Mouse (Mus musculus) gastrocnemius, adult 2 months (tissue): ENCODE results near the gene Ecd. TPM values are rescaled to one million over a fixed set of nuclear protein-coding genes. Genes with fewer than 3 reads are reported as not detected.

Experiments used
- DNase-seq: peaks from one replicate; pipeline ENCODE4 v3.0.0; 2022
- H3K27ac ChIP-seq: fragments of 200-600 bp; 2 replicates; pipeline ENCODE4 v1.8.1; 2022; ENCODE audit warnings: mild to moderate bottlenecking
- H3K4me3 ChIP-seq: fragments of 200-600 bp; 2 replicates; pipeline ENCODE4 v1.8.1; 2022; ENCODE audit warnings: mild to moderate bottlenecking, moderate library complexity
- CTCF ChIP-seq: fragments of 200-600 bp; IDR thresholded peaks from 2 replicates; pipeline ENCODE4 v1.8.1; 2022; ENCODE audit warnings: antibody characterized with exemption, mild to moderate bottlenecking, moderate library complexity
- intact Hi-C: fragments of 180-260 bp; cut with DNase I; formaldehyde crosslinking; loops from one replicate; pipeline ENCODE4 v1.15.1; 2025
- total RNA-seq, 2 experiments: library from RNA; stranded (reverse); gene quantifications; 2 replicates each; pipeline ENCODE4 v1.2.3; 2021

Ecd gene
- total RNA-seq, 2 experiments from 2014 or later, result 32.7 to 38.9 TPM

DNA sequence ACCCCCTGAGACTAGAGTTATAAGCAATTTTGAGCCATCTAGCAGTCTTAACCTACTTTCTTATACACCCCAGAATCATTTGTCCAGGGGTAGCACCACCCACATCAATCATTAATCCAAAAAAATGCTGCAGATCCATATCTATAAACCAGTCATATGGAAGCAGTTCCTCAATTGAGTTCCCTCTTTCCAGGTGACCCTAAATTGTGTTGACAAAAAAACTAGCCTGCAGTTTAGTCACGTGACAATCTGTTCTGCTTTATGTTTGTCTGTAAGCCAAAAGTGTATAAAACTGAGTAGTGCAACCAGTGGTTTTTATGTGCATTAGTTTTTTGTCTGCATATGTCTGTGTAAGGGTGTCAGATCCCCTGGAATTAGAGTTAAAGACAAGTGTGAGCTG is 23.9 kb upstream of the Ecd start:
- intact Hi-C loops, result no loop called here
- Histone ChIP-seq H3K27ac (no peak overlapping the region), H3K4me3 (no peak overlapping the region)
- no peak for TF ChIP-seq CTCF
- DNase-seq, result no peak

DNA sequence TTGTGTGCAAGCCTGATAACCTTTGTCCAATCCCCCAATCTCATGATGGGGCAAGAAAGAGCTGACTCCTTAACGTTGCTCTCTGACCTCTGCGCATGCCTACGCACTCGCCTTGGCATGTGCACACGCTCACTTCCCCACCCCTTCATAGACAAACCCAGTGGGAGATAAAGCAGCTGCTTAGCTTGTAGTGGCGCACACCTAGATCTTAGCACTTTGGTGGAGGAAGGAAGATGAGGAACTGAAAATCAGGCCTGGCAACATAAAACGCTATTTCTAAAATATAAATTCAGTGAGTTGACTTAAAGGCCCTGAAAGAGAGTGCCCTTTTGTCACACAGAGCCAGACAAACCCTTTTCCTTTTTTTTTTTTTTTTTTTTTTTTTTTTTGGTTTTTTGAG is 22.9 kb upstream of the Ecd start:
- H3K4me3 ChIP-seq, result no peak overlapping the region
- no peak for TF ChIP-seq CTCF
- no peak for DNase-seq
- intact Hi-C loops, result no loop called here
- H3K27ac ChIP-seq, result no peak overlapping the region

DNA sequence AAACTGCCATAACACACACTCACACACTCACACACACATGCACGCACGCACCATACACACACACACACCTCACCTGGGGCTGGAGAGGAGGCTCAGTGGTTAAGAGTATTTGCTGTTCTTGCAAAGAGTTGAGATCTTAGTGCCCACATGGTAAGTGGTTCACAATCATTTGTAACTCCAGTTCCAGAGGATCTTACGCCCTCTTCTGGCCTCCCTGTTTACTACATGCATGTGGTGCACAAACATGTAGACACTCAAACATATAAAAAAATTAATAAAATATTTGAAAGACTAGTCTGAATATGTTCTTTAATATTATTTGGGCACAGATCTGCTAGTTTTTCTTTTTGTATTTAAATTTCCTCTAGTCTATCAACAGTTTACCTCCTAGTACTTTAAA is 20.4 kb upstream of the Ecd start:
- no peak for TF ChIP-seq CTCF
- intact Hi-C loops, result no loop called here
- no peak overlapping the region for H3K4me3 ChIP-seq
- H3K27ac ChIP-seq, result no peak overlapping the region
- DNase-seq, result no peak

DNA sequence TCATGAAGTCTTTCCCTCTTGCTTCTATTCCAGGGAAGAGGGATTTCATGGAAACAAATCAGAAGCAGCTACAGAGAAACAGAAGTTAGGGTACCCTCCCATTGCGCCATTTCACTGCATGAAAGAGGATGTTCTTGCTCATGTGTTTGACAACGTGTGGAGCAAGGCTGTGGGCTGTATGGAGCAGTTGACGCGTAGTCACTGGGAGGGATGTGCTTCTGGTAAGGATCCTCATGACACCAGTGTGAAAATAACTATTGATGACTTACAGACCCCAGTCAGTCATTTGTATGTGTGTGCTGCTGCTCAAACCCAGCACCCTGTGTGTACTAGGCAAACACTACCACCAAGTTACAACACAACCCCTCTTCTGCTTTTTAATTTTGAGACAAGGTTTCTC is 15.3 kb upstream of the Ecd start:
- TF ChIP-seq CTCF, result no peak
- H3K4me3 ChIP-seq, result no peak overlapping the region
- intact Hi-C loops, result no loop called here
- H3K27ac ChIP-seq, result no peak overlapping the region
- no peak for DNase-seq

DNA sequence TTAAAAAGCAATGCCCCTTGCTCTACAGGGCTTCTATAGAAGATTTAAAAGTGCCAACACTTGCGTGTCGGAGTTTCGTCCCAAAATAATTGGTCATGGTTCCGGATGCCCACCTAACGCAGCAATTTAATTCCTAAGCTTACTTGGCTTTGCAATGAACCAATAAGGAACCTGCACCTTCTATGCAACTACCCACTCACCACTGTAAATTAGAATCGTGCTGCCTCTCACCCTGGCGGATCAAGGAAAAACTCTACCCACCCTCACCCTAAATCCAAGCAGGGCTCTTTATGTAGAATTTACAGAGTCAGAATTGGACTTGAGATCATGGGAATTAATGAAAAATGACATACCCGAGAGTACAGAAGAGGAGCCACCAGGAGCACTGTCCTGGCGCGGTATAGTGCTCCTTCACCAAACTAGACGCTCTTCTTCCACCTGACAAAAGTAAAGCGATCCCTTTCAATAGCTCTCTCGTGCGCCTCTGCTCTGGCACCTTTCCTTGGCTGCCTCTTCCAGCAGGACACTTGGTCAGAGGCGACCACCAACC is 405 bp downstream of the Ecd start:
- intact Hi-C loops, result loop anchor here (5.0 kb wide), 1 partner anchor 130 kb away; no protein-coding TSS in a partner anchor
- peak overlapping the region; percentile 91 for H3K4me3 ChIP-seq
- no peak for TF ChIP-seq CTCF

DNA sequence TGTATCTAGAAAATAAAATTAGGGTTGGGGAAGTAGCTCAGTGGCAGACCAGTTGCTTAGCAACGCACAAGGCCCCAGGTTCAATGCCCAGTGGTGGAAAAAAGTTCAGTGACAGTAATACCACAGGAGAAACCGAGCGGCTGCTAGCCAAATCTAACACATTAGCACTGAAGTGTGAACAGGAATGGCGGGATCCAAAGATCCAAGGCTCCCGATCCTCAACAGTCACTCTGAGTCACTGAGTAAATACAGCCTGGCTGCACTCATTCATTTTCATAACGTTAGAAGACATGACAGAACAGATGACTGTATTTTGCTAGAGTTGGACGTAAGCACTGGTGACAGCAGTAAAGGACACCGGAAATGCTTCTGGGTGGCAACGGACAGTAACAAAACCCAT is 2.0 kb downstream of the Ecd start:
- Histone ChIP-seq H3K4me3 (no peak overlapping the region), H3K27ac (no peak overlapping the region)
- TF ChIP-seq CTCF, result no peak
- no peak for DNase-seq
- intact Hi-C loops, result loop anchor here (5.0 kb wide), 1 partner anchor 131 kb away; no protein-coding TSS in a partner anchor

More for the DNA sequence above, 405 bp downstream of the Ecd start:
- DNase-seq, result no peak
- peak overlapping the region; percentile 90 for H3K27ac ChIP-seq

DNA sequence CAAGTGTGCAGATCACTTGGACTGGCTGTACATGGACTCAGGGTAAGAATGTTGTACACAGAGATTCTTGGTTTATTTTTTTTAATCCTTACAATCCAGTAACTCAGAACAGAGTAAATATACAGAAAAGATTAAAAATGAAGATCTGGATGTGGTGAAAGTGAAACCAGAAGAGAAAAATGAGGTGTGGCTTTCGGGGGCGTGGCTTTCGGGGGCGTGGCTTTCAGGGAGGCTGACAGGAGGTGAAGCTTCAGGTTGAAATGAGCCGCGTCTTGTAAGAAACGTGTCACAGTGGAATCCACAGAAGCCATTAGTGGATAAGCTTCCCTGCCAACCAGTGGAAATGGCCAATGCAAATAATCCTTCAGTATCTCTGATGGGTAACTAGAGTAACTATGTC is 7.1 kb downstream of the Ecd start:
- TF ChIP-seq CTCF, result no peak
- H3K4me3 ChIP-seq, result no peak overlapping the region
- no peak for DNase-seq
- no peak overlapping the region for H3K27ac ChIP-seq
- intact Hi-C loops, result no loop called here

DNA sequence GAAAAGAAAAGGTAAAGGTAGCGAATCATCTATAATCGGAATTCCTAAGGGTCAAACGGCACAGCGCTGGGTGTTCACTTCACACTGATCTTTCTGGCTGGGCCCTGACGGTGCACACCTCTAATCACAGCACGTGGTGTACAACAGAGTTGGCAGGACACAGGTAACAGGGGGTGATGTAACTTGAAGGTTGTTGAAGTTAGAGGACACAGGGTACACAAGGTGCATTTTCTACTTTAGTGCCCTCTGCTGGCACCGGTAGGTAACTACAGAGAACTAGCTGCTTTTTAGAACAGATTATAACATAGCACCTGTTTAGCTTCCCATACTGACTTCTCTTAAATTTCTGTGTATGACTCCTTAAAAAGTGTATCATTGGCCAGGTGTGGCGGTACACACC is 7.8 kb downstream of the Ecd start:
- TF ChIP-seq CTCF, result peak; percentile 57
- H3K4me3 ChIP-seq, result no peak overlapping the region
- no peak overlapping the region for H3K27ac ChIP-seq
- intact Hi-C loops, result no loop called here
- no peak for DNase-seq

DNA sequence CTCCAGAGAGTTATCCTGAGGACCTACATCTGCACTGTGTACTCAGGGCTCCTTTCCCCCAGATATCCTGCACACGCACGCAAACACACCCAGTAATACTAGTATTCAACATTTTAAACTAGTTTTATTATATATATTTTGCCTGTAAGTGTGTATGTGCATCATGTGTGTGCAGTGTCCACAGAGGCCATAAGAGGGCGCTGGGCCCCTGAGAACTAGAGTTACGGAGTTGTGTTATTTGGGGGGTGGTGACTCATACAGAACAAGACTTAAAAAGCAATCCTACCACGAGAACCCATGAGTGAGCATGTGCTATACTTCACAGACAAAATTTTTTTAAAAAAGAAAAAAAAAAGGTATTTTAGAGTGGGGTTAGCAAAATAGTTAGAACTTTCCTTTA is 8.5 kb downstream of the Ecd start:
- TF ChIP-seq CTCF, result no peak
- intact Hi-C loops, result no loop called here
- Histone ChIP-seq H3K4me3 (no peak overlapping the region), H3K27ac (no peak overlapping the region)
- no peak for DNase-seq

DNA sequence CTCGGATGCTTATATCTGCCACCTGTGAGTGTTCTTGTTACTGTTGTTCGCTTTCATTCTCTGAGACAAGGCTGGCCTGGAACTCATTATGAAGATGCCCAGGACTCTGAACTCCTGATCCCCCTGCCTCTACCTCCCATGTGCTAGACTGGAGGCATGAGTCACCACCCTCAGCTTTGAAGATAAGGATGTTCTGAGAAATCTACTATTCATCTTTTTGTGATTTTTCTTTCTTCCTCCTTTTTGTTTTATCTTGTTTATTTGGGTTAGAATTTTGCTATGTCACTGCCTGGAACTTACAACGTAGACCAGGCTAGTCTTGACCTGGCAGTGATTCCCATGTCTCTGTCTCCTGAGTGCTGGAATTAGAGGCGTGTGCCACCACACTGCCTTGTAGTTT is 16.6 kb downstream of the Ecd start:
- TF ChIP-seq CTCF, result no peak
- intact Hi-C loops, result no loop called here
- no peak overlapping the region for H3K4me3 ChIP-seq
- no peak overlapping the region for H3K27ac ChIP-seq
- no peak for DNase-seq

DNA sequence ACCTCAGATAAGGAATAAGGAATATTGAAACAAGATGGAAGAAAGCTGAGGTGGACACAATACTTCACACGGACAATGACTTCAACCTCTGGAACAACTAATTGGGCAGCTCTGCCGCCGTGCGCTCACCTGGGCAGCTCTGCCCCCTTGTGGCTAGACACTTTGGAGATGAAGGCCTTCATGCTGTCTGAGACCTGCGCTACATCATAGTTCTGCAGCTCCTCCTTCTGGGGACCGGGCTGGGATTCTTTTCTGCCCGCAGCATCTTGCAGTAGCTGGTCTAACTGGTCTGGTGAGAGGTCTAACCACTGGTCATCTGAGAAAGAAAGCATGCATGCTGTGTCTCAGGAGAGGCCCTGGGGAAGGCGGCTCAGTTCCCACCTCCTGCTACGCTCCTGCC is 19.4 kb downstream of the Ecd start:
- intact Hi-C loops, result no loop called here
- no peak for DNase-seq
- no peak overlapping the region for H3K27ac ChIP-seq

DNA sequence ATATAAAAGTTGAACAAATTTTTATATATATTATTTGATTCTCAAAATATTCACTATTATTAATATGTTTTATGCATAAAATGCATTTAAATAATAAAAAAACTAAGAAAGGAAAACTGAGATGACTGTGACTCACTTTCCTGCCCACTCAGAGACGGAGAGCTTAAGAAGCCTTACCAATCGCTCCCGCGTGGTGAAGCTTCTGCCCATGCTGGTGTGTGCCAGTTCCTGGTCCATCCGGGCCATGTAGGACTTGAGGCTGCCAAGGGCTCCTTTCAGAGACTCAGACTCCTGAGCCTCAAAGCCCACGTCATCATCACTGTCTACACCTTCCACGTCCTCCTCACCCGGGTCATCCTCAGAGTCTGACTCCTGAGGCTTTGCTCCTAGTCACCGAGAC is 23.7 kb downstream of the Ecd start:
- no peak overlapping the region for H3K4me3 ChIP-seq
- intact Hi-C loops, result no loop called here
- H3K27ac ChIP-seq, result no peak overlapping the region
- no peak for DNase-seq
- TF ChIP-seq CTCF, result no peak

More for the DNA sequence above, 19.4 kb downstream of the Ecd start:
- H3K4me3 ChIP-seq, result no peak overlapping the region
- TF ChIP-seq CTCF, result peak; percentile 37

DNA sequence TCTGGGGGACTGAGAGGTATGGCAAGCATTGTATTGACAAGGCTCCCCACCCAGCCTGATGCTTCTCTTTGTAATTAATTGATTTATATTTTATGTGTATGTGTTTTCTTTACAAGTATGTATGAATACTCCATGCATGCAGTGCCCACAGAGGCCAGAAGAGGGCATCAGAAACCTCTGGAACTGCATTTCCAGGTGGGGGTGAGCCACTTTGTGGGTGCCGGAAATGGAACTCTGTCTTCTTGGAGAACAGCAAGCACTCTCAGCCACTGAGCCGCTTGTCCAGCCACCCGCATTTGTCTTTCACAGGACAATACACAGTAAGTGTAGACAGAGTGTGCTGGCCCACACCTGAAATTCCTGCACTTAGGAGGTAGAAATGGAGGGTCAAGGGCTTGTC is 28.5 kb downstream of the Ecd start:
- DNase-seq, result peak; percentile 41
- no peak overlapping the region for H3K27ac ChIP-seq
- peak; percentile 76 for TF ChIP-seq CTCF
- intact Hi-C loops, result no loop called here
- H3K4me3 ChIP-seq, result no peak overlapping the region

DNA sequence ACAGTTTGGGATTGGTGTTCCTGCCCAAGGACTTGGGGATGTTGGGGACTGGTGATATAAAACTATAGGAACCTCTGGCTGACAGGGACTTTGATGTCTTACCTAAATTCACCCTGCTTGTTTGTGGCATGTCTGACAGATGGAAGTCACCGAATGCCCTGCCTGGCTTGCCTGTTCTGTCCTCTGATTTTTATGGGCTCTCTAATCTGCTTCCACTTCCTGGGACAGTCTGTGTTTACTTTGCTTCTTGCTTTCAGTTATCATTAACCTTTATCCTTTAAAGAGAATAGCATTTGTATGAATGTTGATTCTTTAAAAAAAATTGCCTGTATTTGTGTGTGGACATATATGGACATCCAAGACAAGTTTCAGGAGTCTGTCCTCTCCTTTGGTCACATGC is 32.8 kb downstream of the Ecd start:
- intact Hi-C loops, result no loop called here
- no peak overlapping the region for H3K4me3 ChIP-seq
- no peak for TF ChIP-seq CTCF
- H3K27ac ChIP-seq, result no peak overlapping the region
- no peak for DNase-seq
